Comparison of ENCODE assay signal across 12 mouse cellular contexts in genomic region chr2:33256769-33257537, GRCm38 (mm10). TPM values are rescaled to one million over a fixed set of nuclear protein-coding genes. Genes with fewer than 3 reads are reported as not detected.
DNase-seq lines count a peak whose midpoint lies in the region; ATAC-seq and TF ChIP-seq lines count a peak whose summit lies in the region.
"Had no signal": no experiment of that assay in that cellular context is flagged by ENCODE, and none has a peak within 500 bp of the region (broad histone marks: within the 10 kb centered on the region; RNA-seq: fewer than 3 reads in every experiment).

No protein-coding gene starts in this region.

- peak; percentile 42 to 82; a peak in 3 of 4 replicates for TF ChIP-seq POLR2A in MEL (IDR thresholded peaks at IDR 0.05; ENCODE audit: control insufficient read depth in 1 of 2, insufficient read depth in 1 of 2, low read depth in 1 of 2, low read length in 2 of 2, poor library complexity in 1 of 2)

- TF ChIP-seq RAD21 in MEL (IDR thresholded peaks at IDR 0.05; ENCODE audit: low read depth, low read length): no peak

- DNase-seq in gastrocnemius, adult 18-20 months (ENCODE audit: low spot score): peak; percentile 72
- DNase-seq in gastrocnemius, postnatal 10 days: no peak
- DNase-seq in MEL (ENCODE audit: low read depth, low spot score): peak; percentile 96
- no peak for DNase-seq in embryonic facial prominence, embryonic 10.5 days (ENCODE audit: low spot score)
- no peak for DNase-seq in spleen, adult 18-20 months
- DNase-seq: kidney, adult 18-20 months; layer of hippocampus, adult 9-11 months had no signal

- no peak overlapping the region for H3K4me3 ChIP-seq in MEL (ENCODE audit: control insufficient read depth in 1 of 2, insufficient read depth in 1 of 2, low read depth in 2 of 2, low read length in 2 of 2)
- H3K4me3 ChIP-seq in liver, embryonic 16.5 days (ENCODE audit: low read depth, low read length): no peak overlapping the region
- H3K4me3 ChIP-seq in embryonic facial prominence, embryonic 10.5 days: no peak overlapping the region
- H3K4me3 ChIP-seq: limb, embryonic 13.5 days; midbrain, embryonic 10.5 days had no signal

- peak overlapping the region; percentile 63 for H3K9ac ChIP-seq in MEL (ENCODE audit: control insufficient read depth, low read depth, low read length, poor library complexity, severe bottlenecking)
- H3K9ac ChIP-seq in liver, embryonic 16.5 days (ENCODE audit: low read depth, low read length): no peak overlapping the region
- H3K9ac ChIP-seq: limb, embryonic 13.5 days had no signal

- H3K4me2 ChIP-seq in liver, embryonic 16.5 days (ENCODE audit: low read depth, low read length): no peak overlapping the region
- H3K4me2 ChIP-seq: limb, embryonic 13.5 days had no signal

- H3K36me3 ChIP-seq in MEL (ENCODE audit: control insufficient read depth in 1 of 2, insufficient read depth in 2 of 2, low read length in 2 of 2): peaks cover 0 to 37% of the 10 kb centered on the region in 2 experiments; a peak in 2 of 4 replicates
- no peaks in the 10 kb centered on the region for H3K36me3 ChIP-seq in liver, embryonic 16.5 days (ENCODE audit: control insufficient read depth, insufficient read depth)
- H3K36me3 ChIP-seq in embryonic facial prominence, embryonic 10.5 days (replicated peaks): no peaks in the 10 kb centered on the region
- H3K36me3 ChIP-seq: limb, embryonic 13.5 days had no signal

- no peaks in the 10 kb centered on the region for H3K9me3 ChIP-seq in MEL (replicated peaks; ENCODE audit: insufficient read depth, low read length)
- H3K9me3 ChIP-seq in liver, embryonic 16.5 days (replicated peaks; ENCODE audit: control insufficient read depth, low read length): no peaks in the 10 kb centered on the region
- H3K9me3 ChIP-seq in embryonic facial prominence, embryonic 10.5 days: no peaks in the 10 kb centered on the region
- H3K9me3 ChIP-seq: limb, embryonic 13.5 days; midbrain, embryonic 10.5 days had no signal

- TF ChIP-seq CTCF in MEL (IDR thresholded peaks at IDR 0.05 in 2 of 3, conservative IDR thresholded peaks at IDR 0.05 in 1 of 3; ENCODE audit: control insufficient read depth in 1 of 3, insufficient read depth in 1 of 3, low read depth in 2 of 3, low read length in 3 of 3, poor library complexity in 1 of 3, severe bottlenecking in 1 of 3): no peak

- no peaks in the 10 kb centered on the region for H3K27me3 ChIP-seq in MEL (ENCODE audit: control insufficient read depth in 1 of 2, insufficient read depth in 2 of 2, low read length in 2 of 2)
- H3K27me3 ChIP-seq in liver, embryonic 16.5 days (ENCODE audit: control insufficient read depth, insufficient read depth, low read depth, low read length): no peaks in the 10 kb centered on the region
- no peaks in the 10 kb centered on the region for H3K27me3 ChIP-seq in embryonic facial prominence, embryonic 10.5 days (replicated peaks; ENCODE audit: low read depth, poor library complexity, severe bottlenecking)
- H3K27me3 ChIP-seq: limb, embryonic 13.5 days had no signal

- H3K79me2 ChIP-seq in MEL (ENCODE audit: control insufficient read depth, insufficient read depth, low read length, poor library complexity): no peaks in the 10 kb centered on the region; the same call in 1 of the 2 replicates

- ATAC-seq in common myeloid progenitor, adult 5-6 weeks (replicated peaks; ENCODE audit: low read depth, poor library complexity, severe bottlenecking): peak; percentile 88
- peak; percentile 82 for ATAC-seq in liver, embryonic 16.5 days (ENCODE audit: low read depth)
- no peak for ATAC-seq in erythroblast, adult 5-6 weeks (replicated peaks; ENCODE audit: low FRiP score, poor library complexity, severe bottlenecking)

- 12% methylated on average over 3 of the region's 3 CpGs for WGBS in liver, embryonic 16.5 days (ENCODE audit: insufficient replicate concordance)
- whole genome bisulfite sequencing in embryonic facial prominence, embryonic 10.5 days: 92% methylated on average over 3 of the region's 3 CpGs

- H3K4me1 ChIP-seq in MEL (ENCODE audit: control insufficient read depth in 1 of 2, insufficient read depth in 2 of 2, low read length in 2 of 2): peaks cover 19 to 45% of the 10 kb centered on the region in 2 experiments
- peaks cover 18% of the 10 kb centered on the region for H3K4me1 ChIP-seq in liver, embryonic 16.5 days (ENCODE audit: control insufficient read depth, low read depth, low read length)
- peaks cover 26% of the 10 kb centered on the region for H3K4me1 ChIP-seq in embryonic facial prominence, embryonic 10.5 days
- H3K4me1 ChIP-seq: midbrain, embryonic 10.5 days had no signal

- peak overlapping the region; percentile 99 for H3K27ac ChIP-seq in MEL (ENCODE audit: control insufficient read depth, low read depth, low read length)
- H3K27ac ChIP-seq in liver, embryonic 16.5 days (ENCODE audit: low read length): peak overlapping the region; percentile 41; the same call in 1 of the 2 replicates
- H3K27ac ChIP-seq in embryonic facial prominence, embryonic 10.5 days (replicated peaks): no peak overlapping the region
- H3K27ac ChIP-seq: limb, embryonic 13.5 days; midbrain, embryonic 10.5 days had no signal

- peak; percentile 87 to 95 for TF ChIP-seq EP300 in MEL (IDR thresholded peaks at IDR 0.05; ENCODE audit: low read depth in 1 of 2, low read length in 2 of 2)

TF ChIP-seq in MEL, 35 proteins besides CTCF, POLR2A, EP300 and RAD21:
- TF ChIP-seq MYB (IDR thresholded peaks at IDR 0.05; ENCODE audit: low read depth, low read length): peak; percentile 73
- no peak for TF ChIP-seq POLR2AphosphoS2 (IDR thresholded peaks at IDR 0.05; ENCODE audit: low read length)
- peak; percentile 92 for TF ChIP-seq GATA1 (IDR thresholded peaks at IDR 0.05; ENCODE audit: low read depth, low read length)
- no peak for TF ChIP-seq GABPA (IDR thresholded peaks at IDR 0.05; ENCODE audit: low read depth, low read length)
- no peak; the same call in 1 of the 2 replicates for TF ChIP-seq MXI1 (IDR thresholded peaks at IDR 0.05; ENCODE audit: low read depth, low read length)
- TF ChIP-seq POLR2AphosphoS5 (IDR thresholded peaks at IDR 0.05; ENCODE audit: borderline replicate concordance, low read depth, low read length): no peak
- TF ChIP-seq USF1 (IDR thresholded peaks at IDR 0.05; ENCODE audit: low read depth, low read length): no peak
- TF ChIP-seq ETS1 (IDR thresholded peaks at IDR 0.05; ENCODE audit: low read depth, low read length): peak; percentile 88
- TF ChIP-seq MAFK (IDR thresholded peaks at IDR 0.05; ENCODE audit: borderline replicate concordance, low read depth, low read length): no peak
- no peak; the same call in 1 of the 2 replicates for TF ChIP-seq MAX (IDR thresholded peaks at IDR 0.05; ENCODE audit: low read length)
- TF ChIP-seq USF2 (IDR thresholded peaks at IDR 0.05; ENCODE audit: borderline replicate concordance in 1 of 2, insufficient read depth in 1 of 2, low read depth in 1 of 2, low read length in 2 of 2): no peak
- peak; percentile 59 for TF ChIP-seq TAL1 (IDR thresholded peaks at IDR 0.05; ENCODE audit: low read length)
- no peak for TF ChIP-seq NRF1 (IDR thresholded peaks at IDR 0.05; ENCODE audit: insufficient read depth, low read depth, low read length, poor library complexity, severe bottlenecking)
- TF ChIP-seq ZKSCAN1 (IDR thresholded peaks at IDR 0.05; ENCODE audit: low read depth, low read length): no peak
- TF ChIP-seq UBTF (IDR thresholded peaks at IDR 0.05; ENCODE audit: borderline replicate concordance, insufficient read depth, low read depth, low read length): 0 out of 2 replicates have a peak, but pooled peaks have one; percentile 63
- TF ChIP-seq MEF2A (IDR thresholded peaks at IDR 0.05; ENCODE audit: extremely low read depth, insufficient replicate concordance, low read depth, low read length, poor library complexity, severe bottlenecking): no peak
- no peak for TF ChIP-seq JUND (IDR thresholded peaks at IDR 0.05; ENCODE audit: low read depth, low read length)
- TF ChIP-seq MYC (IDR thresholded peaks at IDR 0.05; ENCODE audit: low read depth, low read length): no peak; the same call in 1 of the 2 replicates
- no peak for TF ChIP-seq E2F4 (IDR thresholded peaks at IDR 0.05; ENCODE audit: borderline replicate concordance, low read depth, low read length)
- no peak; the same call in 1 of the 2 replicates for TF ChIP-seq ELF1 (IDR thresholded peaks at IDR 0.05; ENCODE audit: low read depth, low read length)
- no peak for TF ChIP-seq CHD2 (IDR thresholded peaks at IDR 0.05; ENCODE audit: low read length)
- TF ChIP-seq TCF12 (IDR thresholded peaks at IDR 0.05; ENCODE audit: low read depth, low read length): peak; percentile 88
- TF ChIP-seq ZC3H11A (IDR thresholded peaks at IDR 0.05; ENCODE audit: low read depth, low read length): no peak; the same call in 1 of the 2 replicates
- TF ChIP-seq HCFC1 (IDR thresholded peaks at IDR 0.05; ENCODE audit: low read depth, low read length): no peak
- TF ChIP-seq KAT2A (conservative IDR thresholded peaks at IDR 0.05; ENCODE audit: low read depth, low read length): no peak
- TF ChIP-seq SMC3 (IDR thresholded peaks at IDR 0.05; ENCODE audit: low read depth, low read length): no peak
- peak; percentile 86 for TF ChIP-seq TBP (IDR thresholded peaks at IDR 0.05; ENCODE audit: low read depth, low read length)
- TF ChIP-seq BHLHE40 (IDR thresholded peaks at IDR 0.05; ENCODE audit: borderline replicate concordance, low read depth, low read length): no peak
- peak; percentile 27 for TF ChIP-seq RCOR1 (IDR thresholded peaks at IDR 0.05; ENCODE audit: low read depth, low read length)
- 0 out of 2 replicates have a peak, but pooled peaks have one; percentile 38 for TF ChIP-seq ZNF384 (IDR thresholded peaks at IDR 0.05; ENCODE audit: low read depth, low read length)
- peak; percentile 64 for TF ChIP-seq SIN3A (IDR thresholded peaks at IDR 0.05; ENCODE audit: low read length)
- no peak for TF ChIP-seq NELFE (IDR thresholded peaks at IDR 0.05; ENCODE audit: low read depth, low read length)

RNA-seq across cellular contexts. Expression of gene Angptl2, which starts 41.1 kb away (rescaled TPM):
- 10 to 100 TPM; 29.6 to 48.6 TPM for total RNA-seq in gastrocnemius, adult 18-20 months (2021)
- 100 to 1,000 TPM; 258 to 272 TPM for total RNA-seq in gastrocnemius, postnatal 10 days (2021)
- 0.08 TPM in 1 of 2 replicates, not detected in the other for total RNA-seq in MEL (2012; rRNA removed)
- polyA plus RNA-seq in MEL (2012; ENCODE audit: insufficient read depth in 1 of 2, insufficient read length in 2 of 2, low read depth in 1 of 2, low replicate concordance in 2 of 2, missing spikeins in 1 of 2): not detected
- total RNA-seq in common myeloid progenitor, adult 5-6 weeks (2017): 2.2 and 3.2 TPM in 2 replicates
- 3.5 and 5.6 TPM in 2 replicates for polyA plus RNA-seq in liver, embryonic 16.5 days (2015; fragmentation: Nextera tagmentation; extraction: Ambion mirVana)
- 30.1 and 33.8 TPM in 2 replicates for polyA plus RNA-seq in embryonic facial prominence, embryonic 10.5 days (2016; fragmentation: Nextera tagmentation; extraction: Ambion mirVana)
- 1.0 TPM in 1 of 2 replicates, not detected in the other for total RNA-seq in erythroblast, adult 5-6 weeks (2015; ENCODE audit: low replicate concordance)
- 0.70 TPM in 1 of 2 replicates, not detected in the other for total RNA-seq in erythroblast, adult 5-6 weeks (2017; ENCODE audit: low replicate concordance)

Comparison
In these comparisons a context has a peak if more than half of its experiments do, and no peak if none do; other contexts are left out.
1. DNase-seq: peak in gastrocnemius, adult 18-20 months (single experiment) and MEL (single experiment); none in gastrocnemius, postnatal 10 days (single experiment), embryonic facial prominence, embryonic 10.5 days (single experiment) and spleen, adult 18-20 months (0 of 2).
2. RNA of gene Angptl2, which starts 41.1 kb away (total RNA-seq): 258 to 272 TPM in gastrocnemius, postnatal 10 days; 29.6 to 48.6 TPM in gastrocnemius, adult 18-20 months, 2.2 to 3.2 TPM in common myeloid progenitor, adult 5-6 weeks, 0.08 TPM in MEL and 0.70 to 1.0 TPM in erythroblast, adult 5-6 weeks; every median in the first group is over 4 times any median in the second.